Mouse (Mus musculus): ENCODE data around the gene Dnah9. TPM values are rescaled to one million over a fixed set of nuclear protein-coding genes. Genes with fewer than 3 reads are reported as not detected.

Dnah9 gene
- polyA plus RNA-seq, 1 experiment, result 0.03 TPM

GRCm38 (mm10) chr11:65781596-65781995 is 386.8 kb downstream of the Dnah9 start:
- Histone ChIP-seq H3K27me3 (replicated peaks; ENCODE audit: control insufficient read depth, insufficient read depth, low read length) (no peaks in the 10 kb centered on the region), H3K36me3 (ENCODE audit: control insufficient read depth, insufficient read depth, low read length) (no peaks in the 10 kb centered on the region; the same call in none of the 2 replicates), H3K27ac (ENCODE audit: insufficient read depth, low read depth, low read length) (no peak overlapping the region), H3K4me3 (ENCODE audit: insufficient read depth, low read depth, low read length) (no peak overlapping the region), H3K4me1 (ENCODE audit: control insufficient read depth, insufficient read depth, low read length) (peaks cover 13% of the 10 kb centered on the region; the same call in 1 of the 2 replicates)
- no peak for DNase-seq
- no peak for TF ChIP-seq POLR2A (IDR thresholded peaks at IDR 0.05; ENCODE audit: low read depth, low read length)
- WGBS, result 83% methylated on average over 3 of the region's 3 CpGs

Data from kidney, adult 2 months (tissue).